Mouse (Mus musculus): ENCODE results near the gene Cfap61.

Gene Cfap61

DNA sequence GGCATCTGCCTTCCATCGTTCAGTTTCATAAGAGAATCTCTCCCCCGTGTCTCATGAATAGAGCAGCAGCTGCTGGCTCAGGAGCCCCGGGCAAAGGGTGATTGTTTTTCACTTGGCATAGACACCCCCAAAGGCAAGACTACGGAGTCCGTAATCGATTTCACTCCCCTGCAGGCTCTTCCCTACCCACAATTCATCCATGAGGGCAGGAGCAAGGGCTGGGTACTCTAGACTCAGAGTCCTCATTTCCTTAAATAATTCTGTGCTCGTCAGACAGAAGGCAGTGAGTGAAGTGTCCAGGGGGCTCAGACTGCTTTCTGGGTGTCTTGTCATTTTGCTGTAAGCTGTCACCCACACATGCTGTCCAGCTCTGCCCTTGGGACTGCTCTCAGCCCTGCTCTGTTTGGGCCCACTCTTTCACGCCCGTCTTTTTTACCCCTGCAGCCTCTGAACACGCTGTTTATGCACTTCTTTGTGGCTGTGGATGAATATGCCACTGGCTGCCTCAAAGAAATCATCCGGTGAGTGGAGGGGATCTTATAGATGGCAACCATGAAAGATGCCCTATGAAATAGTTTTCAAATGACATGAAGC lies 15.0 kb downstream of the Cfap61 start:
- in situ Hi-C loops (cut with MboI): loop anchor here (10.0 to 25.0 kb wide), 2 partner anchors 465 to 563 kb away; partner anchors contain the start of gene Ralgapa2

DNA sequence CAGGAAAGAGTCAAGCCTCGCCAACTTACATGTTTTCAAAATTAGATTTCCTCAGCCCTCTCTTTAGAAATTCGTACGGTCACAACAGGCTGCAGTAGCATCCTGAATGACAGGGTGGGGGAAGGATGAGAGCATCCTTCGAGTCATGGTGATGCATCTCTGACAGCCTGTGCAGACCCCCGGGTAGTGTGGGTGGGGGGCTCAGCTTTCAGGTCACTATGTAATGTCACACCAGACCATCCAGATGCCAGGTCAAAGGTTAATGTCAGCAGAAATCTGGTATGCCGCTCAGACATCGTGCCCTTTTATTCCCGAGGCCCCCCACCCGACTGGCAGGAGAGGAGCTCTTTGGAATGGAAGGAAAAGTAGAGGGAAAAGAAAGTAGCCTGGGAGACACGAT lies 15.7 kb downstream of the Cfap61 start:
- in situ Hi-C loops (cut with MboI): loop anchor here (10.0 kb wide), 1 partner anchor 465 kb away; no protein-coding TSS in a partner anchor

DNA sequence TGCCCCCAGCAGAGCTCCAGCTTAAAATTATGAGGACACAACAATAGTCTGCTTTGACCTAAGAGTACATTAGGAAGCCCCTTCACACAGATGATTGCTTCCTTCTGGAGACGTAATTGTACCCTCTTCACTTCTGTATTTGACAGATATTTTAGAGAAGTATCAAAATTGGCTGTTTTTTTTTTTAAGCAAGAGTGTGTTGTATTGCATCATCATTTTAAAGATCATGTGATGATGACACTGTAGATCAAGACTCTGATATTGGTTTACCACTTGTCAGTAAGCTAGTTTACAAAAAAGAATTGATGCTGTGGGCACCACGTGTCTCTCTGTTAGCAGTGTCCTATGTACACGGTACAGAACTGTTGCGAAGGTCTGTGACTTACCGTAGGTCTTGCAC lies 18.1 kb downstream of the Cfap61 start:
- in situ Hi-C loops (cut with MboI): loop anchor here (10.0 kb wide), 1 partner anchor 462 kb away; no protein-coding TSS in a partner anchor

DNA sequence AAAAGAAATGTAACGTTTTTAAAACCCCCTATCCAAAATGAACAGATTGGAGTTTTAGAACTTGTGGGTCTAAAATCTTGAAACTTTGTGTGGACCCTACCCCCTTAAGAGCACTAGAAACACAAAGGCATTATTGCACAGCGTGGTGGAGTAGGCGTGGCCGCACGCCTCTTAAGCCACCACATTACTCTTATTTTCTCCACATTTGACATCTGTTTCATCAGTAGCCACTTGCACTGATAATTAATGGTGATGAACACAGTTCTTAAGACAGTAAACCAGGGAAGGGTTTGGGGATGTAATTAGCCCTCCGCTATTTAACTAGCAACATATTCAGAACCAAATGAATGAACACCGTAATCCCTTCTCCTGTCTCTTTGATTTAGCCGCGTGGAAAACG lies 21.3 kb downstream of the Cfap61 start:
- in situ Hi-C loops (cut with MboI): loop anchor here (10.0 kb wide), 1 partner anchor 459 kb away; no protein-coding TSS in a partner anchor

DNA sequence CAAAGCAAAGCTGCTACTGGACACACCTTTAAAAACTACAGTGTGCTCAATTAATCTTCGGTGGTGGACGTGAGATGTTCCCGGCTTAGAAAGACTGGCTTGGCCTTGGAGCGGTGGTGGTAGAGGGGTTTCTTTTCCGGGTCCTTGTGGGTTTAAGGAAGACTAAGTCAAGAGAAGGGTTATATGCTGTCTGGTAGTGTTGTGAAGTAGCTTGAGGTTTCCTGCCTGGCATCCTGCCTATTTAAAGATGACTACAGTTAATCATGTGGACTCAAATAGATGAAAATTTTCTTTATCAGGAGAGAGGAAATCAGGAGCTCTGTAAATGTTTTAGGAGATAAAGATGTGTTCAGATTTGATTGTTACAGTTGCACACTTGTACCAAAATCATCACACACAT lies 21.7 kb downstream of the Cfap61 start:
- in situ Hi-C loops (cut with MboI): loop anchor here (10.0 kb wide), 1 partner anchor 458 kb away; no protein-coding TSS in a partner anchor

DNA sequence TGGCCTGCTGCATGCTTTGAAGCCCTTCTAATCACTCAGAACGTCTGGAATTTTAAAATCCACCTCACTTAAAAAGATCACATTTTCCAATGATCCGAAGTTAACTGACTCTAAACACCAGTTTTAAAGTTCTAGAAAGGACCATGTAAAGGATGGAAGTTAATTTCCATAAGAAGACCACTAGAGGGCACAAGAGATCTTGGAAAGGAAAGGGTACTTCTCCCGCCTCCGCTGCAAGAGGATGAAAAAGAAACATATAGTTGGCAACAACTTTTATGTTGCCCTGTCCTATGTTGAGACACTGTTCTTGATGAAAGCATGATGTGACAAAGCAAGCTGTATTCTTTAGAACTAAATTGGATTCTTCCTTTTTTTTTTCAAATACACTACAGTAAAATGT lies 22.9 kb downstream of the Cfap61 start:
- in situ Hi-C loops (cut with MboI): loop anchor here (10.0 kb wide), 1 partner anchor 457 kb away; no protein-coding TSS in a partner anchor

DNA sequence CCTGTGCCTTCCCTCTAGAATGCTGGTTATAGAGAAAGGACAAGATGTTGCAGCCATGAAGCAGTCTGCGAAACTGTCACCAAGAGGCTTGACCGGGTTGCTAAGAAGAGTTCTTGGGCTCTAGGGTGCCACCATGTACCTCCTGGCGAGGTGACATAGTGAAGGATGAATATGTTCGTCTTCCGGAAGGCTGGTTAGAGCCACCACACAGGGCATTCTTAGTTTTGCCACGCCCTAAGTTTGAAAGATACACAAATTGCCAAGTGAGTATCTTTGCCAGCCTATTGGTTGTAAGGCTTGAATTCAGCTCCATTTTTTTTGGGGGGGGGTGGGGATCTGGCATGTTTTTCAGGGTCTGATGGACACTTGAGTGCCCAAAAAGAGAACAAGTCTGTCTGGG lies 23.5 kb downstream of the Cfap61 start:
- in situ Hi-C loops (cut with MboI): loop anchor here (10.0 kb wide), 1 partner anchor 457 kb away; no protein-coding TSS in a partner anchor

DNA sequence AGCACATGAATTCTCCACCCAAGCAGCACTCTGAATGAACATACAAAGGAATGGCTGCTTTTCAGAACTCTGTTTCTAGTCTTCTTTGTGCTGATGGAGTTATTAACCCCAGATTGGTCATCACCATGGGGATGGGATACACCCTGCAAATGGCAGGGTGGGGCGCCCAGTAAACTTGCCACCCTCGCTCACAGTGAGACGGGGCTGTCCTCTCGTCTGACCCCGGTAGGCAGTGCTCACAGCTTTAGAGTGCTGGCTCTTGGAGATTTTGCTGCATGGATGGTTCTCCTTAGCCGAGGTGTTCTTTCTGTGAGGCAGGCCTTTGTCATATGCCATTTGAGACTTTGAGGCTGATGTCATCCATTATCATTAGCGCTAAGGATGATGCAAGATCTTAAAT lies 24.0 kb downstream of the Cfap61 start:
- in situ Hi-C loops (cut with MboI): loop anchor here (10.0 kb wide), 1 partner anchor 456 kb away; no protein-coding TSS in a partner anchor

DNA sequence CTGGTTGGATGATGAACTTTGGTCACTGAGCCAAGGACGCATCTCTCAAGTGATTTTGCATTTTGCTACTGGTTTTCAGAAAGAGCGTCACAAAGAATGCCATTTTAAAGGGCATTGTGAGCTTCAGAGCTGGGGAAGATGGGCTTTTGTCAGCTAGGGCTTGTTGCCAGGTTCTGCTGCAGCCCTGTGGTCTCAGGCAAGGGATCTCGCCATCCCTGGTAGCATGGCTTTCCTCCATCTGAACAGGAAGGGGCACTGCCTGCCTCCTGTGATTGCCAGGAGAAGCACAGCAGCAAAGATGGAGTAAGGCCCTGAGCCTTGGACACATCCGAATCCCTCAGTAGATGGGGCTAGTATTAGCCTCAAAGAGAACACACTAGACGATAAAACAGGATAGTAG lies 27.3 kb downstream of the Cfap61 start:
- in situ Hi-C loops (cut with MboI): no loop called here

DNA sequence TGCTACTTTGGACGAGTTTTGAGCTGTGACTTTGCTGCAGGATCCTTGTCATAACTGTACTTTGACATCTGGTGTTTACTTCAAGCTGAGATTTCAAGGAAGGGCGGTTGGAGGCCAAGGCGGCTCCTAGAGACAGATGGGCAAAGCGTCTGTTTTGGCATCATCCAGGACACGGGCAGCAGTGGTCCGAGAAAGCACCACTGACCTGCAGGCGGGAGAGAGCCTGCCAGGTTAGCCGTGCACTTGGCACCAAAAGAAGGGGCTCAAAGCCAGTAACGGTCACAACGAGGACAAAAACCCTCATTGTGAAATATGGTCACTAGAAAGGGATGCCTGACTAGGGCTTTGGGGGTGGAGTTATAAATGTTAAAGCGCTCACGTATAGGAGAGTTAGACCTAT lies 36.2 kb downstream of the Cfap61 start:
- in situ Hi-C loops (cut with MboI): no loop called here

DNA sequence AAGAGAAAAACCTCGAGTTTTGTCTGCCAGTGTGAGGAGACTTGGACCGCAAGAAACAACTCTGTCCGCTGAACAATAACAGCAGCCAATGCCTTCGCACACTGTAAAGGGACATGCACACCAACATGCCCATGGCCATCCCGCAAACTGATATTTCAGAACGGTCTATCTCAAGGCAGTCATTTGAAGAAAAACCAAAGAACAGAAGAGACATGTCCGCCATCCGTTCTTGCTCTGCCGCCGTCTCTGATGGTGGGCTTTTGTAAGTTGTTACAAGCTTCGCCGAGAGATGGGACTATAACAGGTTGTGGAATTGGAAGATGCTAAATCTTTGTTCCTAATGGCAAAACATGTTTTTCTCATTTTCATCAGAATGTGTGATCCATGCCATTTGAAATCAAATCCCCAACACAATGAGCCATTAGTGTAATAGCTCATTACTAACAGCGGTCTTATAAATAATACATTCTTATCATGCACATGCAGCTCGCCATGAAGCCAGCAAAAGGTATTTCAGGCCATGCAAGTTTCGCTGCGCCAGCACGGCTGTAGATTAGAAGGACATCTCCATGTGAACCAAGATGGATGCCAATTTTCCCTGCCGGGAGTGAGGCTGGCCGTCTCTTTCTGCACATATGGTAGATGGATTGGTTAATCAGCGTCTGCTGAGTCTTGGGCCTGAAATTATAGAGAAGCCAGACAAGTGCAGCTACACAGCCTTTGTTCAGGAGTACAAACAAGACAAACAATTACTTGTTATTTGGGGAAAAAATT lies 36.8 kb downstream of the Cfap61 start:
- in situ Hi-C loops (cut with MboI): no loop called here

DNA sequence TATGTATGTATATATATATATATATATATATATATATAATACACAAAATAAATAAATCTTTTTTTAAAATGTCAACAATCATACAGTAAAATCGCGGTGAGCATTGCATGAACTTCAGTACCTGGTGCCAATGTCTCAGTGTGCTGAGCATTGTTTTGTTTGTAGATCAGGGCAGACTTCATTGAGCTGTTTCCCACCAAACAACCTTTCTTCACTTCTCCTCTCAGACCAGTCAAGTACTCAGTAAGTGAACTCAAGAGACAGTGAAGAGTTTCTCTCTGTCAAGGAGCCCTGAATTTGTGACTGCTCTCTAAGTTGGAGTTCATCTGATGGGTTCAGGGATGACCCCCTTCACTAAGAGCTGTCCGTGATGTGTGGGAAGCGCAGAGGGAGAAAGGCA lies 38.0 kb downstream of the Cfap61 start:
- in situ Hi-C loops (cut with MboI): no loop called here

DNA sequence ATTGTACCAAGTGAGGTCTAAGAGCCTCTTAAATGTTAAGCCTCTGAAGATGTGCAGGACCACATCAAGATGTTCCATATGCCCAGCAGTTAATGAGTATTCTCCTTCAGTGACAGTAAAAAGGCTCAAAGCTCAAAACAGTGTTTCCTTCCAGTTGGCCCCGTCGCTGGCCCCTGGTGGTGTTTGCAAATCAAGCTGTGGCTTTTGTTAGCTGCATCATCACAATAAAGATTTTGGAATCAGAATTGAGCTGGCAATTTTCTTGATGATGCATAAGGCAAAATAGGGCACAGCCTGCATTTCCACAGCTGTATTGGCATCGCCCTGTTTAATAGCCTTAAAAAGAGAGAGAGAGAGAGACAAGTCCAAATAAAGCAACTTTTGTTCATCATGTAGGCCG lies 45.0 kb downstream of the Cfap61 start:
- in situ Hi-C loops (cut with MboI): no loop called here

DNA sequence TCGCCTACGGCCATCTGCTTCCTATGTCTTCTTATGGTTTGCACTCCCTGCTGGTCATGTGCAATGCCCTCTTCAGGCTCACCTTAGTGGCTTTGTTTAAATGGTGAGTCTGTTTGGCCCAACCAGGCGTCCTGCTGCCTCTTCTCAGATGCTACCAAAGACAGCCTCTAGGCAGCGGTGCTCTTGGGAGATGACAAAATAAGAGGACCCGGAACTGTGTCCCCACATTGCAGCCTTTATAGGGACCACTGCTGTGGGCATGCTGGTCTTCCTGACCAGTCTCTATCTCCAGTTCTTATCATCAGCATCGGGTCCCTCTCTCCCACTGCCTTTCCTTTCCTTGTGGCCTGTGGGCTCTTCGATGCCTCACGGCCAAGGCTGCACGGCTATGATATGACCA lies 46.3 kb downstream of the Cfap61 start:
- in situ Hi-C loops (cut with MboI): no loop called here

DNA sequence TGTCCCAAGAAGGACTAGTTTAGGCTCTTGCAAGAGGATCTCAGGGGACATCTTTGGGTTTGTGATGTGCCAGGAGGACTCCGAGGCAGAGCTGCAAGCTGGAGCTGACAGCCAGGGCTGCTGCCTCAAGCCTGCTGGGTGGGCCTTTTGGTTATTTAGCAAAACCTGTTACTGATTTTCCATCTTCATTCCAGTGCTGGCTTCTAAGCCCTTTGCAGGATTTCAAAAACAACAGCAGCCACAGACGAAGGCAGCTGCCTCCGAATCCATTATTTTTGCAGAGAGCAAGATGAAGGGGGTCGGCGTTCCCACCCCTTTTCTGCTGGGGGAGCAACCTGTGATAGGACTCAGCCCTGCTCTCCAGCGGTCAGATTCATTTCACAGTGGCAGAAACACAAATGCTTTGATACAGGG lies 47.1 kb downstream of the Cfap61 start:
- in situ Hi-C loops (cut with MboI): no loop called here

DNA sequence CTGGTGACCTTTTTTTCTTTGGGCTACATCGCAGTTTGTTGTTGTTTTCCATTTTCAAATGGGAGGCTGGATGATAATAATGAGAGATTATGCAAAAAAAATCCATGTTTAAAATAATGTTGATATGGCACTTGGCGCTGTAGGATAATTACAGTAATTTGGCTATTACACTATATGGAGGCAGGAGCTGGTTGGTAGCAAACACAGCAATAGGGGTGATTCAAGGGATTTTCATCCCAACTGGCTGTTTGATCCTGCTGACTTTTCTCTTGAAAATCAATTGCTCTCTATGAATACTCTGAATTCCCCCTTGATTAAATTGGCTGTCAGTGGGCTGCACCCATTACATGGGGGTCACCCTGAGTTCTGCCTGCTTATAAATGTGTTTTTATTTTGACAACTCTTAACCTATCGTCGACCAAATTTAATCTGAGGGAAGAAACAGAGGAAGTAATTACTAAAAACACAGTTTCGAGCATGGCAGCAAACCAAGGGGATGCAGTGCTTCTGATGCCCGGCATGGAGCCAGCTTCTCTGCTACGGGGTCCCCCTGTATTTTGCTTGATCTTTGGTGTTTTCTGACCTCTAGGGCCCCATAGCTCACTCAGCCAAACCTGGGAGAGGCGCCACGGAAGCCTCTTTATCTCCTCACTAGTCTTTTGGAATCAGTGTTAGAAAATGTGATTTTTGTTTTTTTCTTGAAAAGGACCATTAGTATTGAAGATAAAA lies 47.9 kb downstream of the Cfap61 start:
- in situ Hi-C loops (cut with MboI): no loop called here

DNA sequence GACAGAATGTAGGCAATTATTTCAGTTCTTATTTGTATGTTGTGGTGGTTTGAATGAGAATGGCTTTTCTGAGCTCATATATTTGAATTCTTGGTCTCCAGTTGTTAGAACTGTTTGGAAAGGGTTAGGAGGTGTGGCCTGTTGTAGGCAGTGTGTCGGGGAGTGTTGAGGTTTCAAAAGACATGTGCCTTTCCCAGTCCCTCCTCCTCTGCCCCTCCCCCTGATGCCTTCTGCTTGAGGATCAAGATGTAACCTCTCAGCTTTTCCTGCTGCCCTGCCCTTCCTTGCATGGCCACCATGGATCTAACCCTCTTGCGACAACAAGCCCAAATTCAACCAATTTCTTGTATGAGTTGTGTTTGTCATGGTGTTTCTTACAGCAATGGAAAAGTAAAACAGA lies 53.2 kb downstream of the Cfap61 start:
- in situ Hi-C loops (cut with MboI): no loop called here

DNA sequence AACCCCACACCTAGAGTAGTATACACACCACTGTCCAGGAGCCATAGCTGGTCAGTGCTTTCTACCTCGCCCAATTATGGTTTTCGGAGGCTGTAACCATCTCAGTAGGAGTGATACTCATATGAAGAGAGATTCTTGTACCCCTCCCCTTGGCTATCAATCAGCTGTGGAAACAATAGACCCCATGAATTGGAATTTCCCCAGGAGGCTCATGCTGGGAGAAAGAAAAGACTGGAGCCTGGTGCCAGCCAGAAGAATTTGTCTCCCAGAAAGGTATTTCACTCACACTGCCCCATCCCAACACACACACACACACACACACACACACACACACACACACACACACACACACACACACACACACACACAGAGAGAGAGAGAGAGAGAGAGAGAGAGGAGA lies 55.9 kb downstream of the Cfap61 start:
- in situ Hi-C loops (cut with MboI): no loop called here

DNA sequence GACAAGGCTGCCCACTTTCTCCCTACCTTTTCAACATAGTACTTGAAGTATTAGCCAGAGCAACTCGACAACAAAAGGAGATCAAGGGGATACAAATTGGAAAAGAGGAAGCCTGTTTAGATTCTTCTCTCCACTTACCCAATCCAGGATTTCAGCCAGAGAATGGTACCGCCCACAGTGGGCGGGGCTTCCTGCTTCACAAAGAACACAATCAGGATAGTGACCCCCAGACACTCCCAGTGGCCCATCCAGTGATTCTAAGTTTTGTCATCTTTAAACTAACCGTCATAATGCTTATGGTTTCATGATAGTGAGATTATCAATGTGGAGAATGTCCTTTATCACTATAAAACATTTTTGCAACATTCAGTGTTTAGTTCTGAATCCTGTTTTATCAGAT lies 61.9 kb downstream of the Cfap61 start:
- in situ Hi-C loops (cut with MboI): no loop called here

DNA sequence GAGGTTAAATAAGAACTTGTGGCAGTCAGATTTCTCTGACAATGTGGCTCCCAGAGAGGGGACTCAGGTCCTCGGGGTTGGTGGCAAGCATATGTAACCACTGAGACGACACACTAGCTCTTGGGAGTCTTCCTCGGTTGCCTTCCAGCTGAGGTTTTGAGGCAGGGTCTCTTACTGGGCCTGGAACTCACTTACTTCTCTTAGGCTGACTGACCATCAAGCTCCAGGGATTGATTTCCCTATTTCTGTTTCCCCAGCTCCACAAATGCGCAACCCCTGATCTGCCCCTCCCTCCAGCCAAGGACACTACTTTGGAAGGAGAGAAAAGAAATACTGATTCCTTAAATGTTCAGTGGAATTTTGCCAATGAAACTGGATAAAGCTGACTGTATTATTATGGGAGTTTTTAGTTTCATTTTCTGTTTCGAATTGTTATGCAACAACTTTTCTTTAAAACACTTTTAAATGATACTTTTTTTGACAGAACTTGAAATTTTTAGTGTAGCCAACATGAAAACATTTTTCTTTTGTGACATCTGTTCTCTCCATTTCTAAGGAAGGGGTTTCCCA lies 63.5 kb downstream of the Cfap61 start:
- in situ Hi-C loops (cut with MboI): no loop called here

DNA sequence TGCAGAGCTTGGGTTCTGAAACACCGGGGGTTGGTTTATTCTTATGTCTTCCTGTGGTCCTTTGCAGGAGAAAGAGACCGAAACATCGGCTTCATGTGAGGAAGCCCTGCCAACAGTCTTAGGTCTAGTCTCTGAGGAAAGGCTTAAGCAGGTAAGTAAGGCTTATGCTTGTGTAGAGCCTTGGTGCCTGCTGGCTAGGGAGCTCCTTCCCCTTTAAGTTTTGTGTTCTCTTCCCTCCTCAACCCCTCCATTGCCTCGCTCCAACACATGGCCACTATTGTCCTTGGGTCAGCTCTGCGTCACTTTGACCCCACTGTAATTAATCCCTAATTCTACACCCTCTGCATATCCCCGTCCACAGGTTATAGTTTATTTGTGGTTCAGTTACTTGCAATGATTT lies 74.2 kb downstream of the Cfap61 start:
- in situ Hi-C loops (cut with MboI): no loop called here
